Mouse (Mus musculus) spleen, adult 2 months (tissue): Measurements from ENCODE around the gene Eif2b2. TPM values are rescaled to one million over a fixed set of nuclear protein-coding genes. Genes with fewer than 3 reads are reported as not detected.
A peak's percentile ranks its signal among the peaks of the same experiment; 100 is the strongest.

Experiments used
- DNase-seq, 2 experiments: peaks; one replicate each; pipeline versions ENCODE4 v3.0.0 to v3.0.0-alpha.2; 2012 to 2021; ENCODE audit warnings: low spot score in 2 of 2, low read depth in 1 of 2
- H3K27ac ChIP-seq: fragments of 200-500 bp; 2 replicates; pipeline ENCODE4 v1.5.1; 2012; ENCODE audit warnings: low read length, inconsistent platforms; ENCODE audit not compliant: insufficient read depth
- H3K27me3 ChIP-seq: fragments of 200-500 bp; 2 replicates; pipeline ENCODE4 v1.6.1; 2012; ENCODE audit warnings: mild to moderate bottlenecking, moderate library complexity, low read length, inconsistent platforms; ENCODE audit not compliant: control insufficient read depth, insufficient read depth
- H3K36me3 ChIP-seq: fragments of 200-500 bp; 2 replicates; pipeline ENCODE4 v1.6.1; 2012; ENCODE audit warnings: mild to moderate bottlenecking, low read length, inconsistent platforms; ENCODE audit not compliant: control insufficient read depth, insufficient read depth
- H3K4me1 ChIP-seq: fragments of 200-500 bp; 2 replicates; pipeline ENCODE4 v1.6.1; 2011; ENCODE audit warnings: inconsistent platforms; ENCODE audit not compliant: control insufficient read depth, insufficient read depth, insufficient read length
- H3K4me3 ChIP-seq: fragments of 200-500 bp; 2 replicates; pipeline ENCODE4 v1.5.1; 2011; ENCODE audit warnings: mild to moderate bottlenecking, inconsistent platforms; ENCODE audit not compliant: insufficient read depth, insufficient read length; ENCODE audit errors: extremely low read depth
- CTCF ChIP-seq: fragments of 200-500 bp; IDR thresholded peaks from 2 replicates; pipeline ENCODE4 v1.5.1; 2011; ENCODE audit warnings: mild to moderate bottlenecking, inconsistent platforms; ENCODE audit not compliant: insufficient read depth, insufficient read length, insufficient replicate concordance; ENCODE audit errors: extremely low read depth
- POLR2A ChIP-seq: fragments of 200-500 bp; IDR thresholded peaks from 2 replicates; pipeline ENCODE4 v1.6.1; 2011; ENCODE audit warnings: low read depth, low read length, inconsistent platforms
- WGBS: fragments of 180-500 bp; shearing (Covaris S2); methylation state at CpG from one replicate; pipeline ENCODE4 v1.1.7; 2018; 5-methylcytosine and 5-hydroxymethylcytosine counted together
- polyA plus RNA-seq: library from polyadenylated mRNA; depleted of rRNA; stranded (reverse); fragments of >200 nt; gene quantifications from 2 replicates; pipeline ENCODE4 v1.2.3, GENCODE M21; 2012; rRNA removed

The Eif2b2 gene
- polyA plus RNA-seq, 1 experiment = 90.6 TPM

DNA sequence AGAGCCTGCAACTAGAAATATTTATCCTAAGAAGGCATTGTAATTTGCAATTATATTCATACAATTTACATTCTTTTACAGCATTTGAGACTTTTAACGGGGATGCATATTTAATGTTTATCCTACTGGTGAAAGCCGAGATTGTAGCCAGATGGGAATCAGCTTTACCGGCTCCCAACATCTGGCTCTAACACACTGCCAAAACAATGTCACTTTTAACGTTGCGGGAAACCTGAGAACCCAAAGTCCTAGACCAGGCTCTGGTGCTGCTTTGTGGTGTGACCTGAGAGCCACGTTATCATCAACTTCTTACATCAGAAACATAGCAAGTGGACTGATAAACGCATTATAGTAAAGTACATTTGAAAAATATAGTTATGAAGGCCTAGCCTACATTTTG, 45.7 kb downstream of the Eif2b2 start:
- H3K36me3 ChIP-seq = no peaks in the 10 kb centered on the region
- no peak overlapping the region for H3K27ac ChIP-seq
- WGBS = 87% methylated on average over 7 of the region's 7 CpGs
- DNase-seq = no peak
- no peak overlapping the region for H3K4me3 ChIP-seq
- no peaks in the 10 kb centered on the region for H3K27me3 ChIP-seq
- no peaks in the 10 kb centered on the region for H3K4me1 ChIP-seq
- TF ChIP-seq CTCF = no peak

DNA sequence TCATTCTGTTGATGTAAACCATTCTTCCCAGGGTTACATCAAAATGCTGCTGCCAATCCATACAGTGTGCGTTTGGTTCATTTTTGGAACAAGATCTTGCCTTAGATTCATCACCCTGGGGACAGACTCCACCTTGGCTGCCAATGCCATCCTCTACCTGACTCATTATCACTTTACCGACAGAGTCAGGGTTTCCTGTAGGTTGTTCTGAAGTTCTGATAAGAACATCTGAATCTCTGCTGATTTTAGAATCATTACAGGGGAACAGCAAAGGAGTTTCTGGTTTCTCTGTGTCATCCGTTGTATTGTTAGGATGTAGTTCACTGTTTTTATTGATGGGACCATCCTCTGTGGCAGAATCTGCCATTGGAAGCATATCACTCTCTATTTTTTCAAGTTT, 47.0 kb downstream of the Eif2b2 start:
- no peaks in the 10 kb centered on the region for H3K4me1 ChIP-seq
- no peak overlapping the region for H3K27ac ChIP-seq
- no peaks in the 10 kb centered on the region for H3K27me3 ChIP-seq
- no peak for DNase-seq
- no peak overlapping the region for H3K4me3 ChIP-seq
- H3K36me3 ChIP-seq = no peaks in the 10 kb centered on the region
- no peak for TF ChIP-seq CTCF
- 89% methylated on average over 3 of the region's 3 CpGs for WGBS

GRCm38 (mm10) chr12:85269821-85270220, 50.5 kb downstream of the Eif2b2 start:
- Histone ChIP-seq H3K27me3 (no peaks in the 10 kb centered on the region), H3K4me3 (peak overlapping the region; percentile 99; the same call in 1 of the 2 replicates), H3K27ac (no peak overlapping the region), H3K36me3 (no peaks in the 10 kb centered on the region; the same call in 1 of the 2 replicates), H3K4me1 (no peaks in the 10 kb centered on the region)
- 58% methylated on average over 3 of the region's 3 CpGs for WGBS
- TF ChIP-seq CTCF (no peak), POLR2A (no peak)
- no peak for DNase-seq

DNA sequence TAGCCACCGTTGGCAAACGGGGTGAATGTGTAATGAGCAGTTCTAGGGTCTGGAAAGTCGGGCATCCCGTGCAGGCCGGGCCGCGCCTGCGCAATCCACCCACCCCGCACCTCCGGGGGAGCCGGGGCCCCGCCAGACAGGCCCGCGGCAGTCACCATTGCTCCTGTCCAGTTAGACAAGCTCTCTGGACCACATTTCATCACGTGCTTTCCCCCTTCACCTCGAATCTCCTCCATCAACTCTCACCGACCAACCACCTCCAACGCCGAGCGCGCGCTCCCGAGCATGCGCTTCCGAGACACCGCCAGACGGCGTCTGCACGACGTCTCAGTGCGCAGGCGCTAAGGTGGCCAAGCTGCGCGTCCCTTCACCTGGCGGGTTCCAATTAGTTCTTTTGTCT, 51.0 kb downstream of the Eif2b2 start, which contains the start of gene Mlh3:
Gene Mlh3 (minus strand): TSS at position 281 of the 400 bp plus-strand sequence.
- TF ChIP-seq POLR2A = peak; percentile 16; the same call in 1 of the 2 replicates
- peak; percentile 28; the same call in 1 of the 2 replicates for TF ChIP-seq CTCF
- Histone ChIP-seq H3K27me3 (no peaks in the 10 kb centered on the region), H3K4me1 (no peaks in the 10 kb centered on the region), H3K36me3 (no peaks in the 10 kb centered on the region; the same call in 1 of the 2 replicates), H3K27ac (peak within 1 kb of the TSS; percentile 84), H3K4me3 (peak within 1 kb of the TSS; percentile 99)
- peak; percentile 64 to 86 for DNase-seq
- under 1% methylated on average over 35 of the region's 35 CpGs for WGBS

DNA sequence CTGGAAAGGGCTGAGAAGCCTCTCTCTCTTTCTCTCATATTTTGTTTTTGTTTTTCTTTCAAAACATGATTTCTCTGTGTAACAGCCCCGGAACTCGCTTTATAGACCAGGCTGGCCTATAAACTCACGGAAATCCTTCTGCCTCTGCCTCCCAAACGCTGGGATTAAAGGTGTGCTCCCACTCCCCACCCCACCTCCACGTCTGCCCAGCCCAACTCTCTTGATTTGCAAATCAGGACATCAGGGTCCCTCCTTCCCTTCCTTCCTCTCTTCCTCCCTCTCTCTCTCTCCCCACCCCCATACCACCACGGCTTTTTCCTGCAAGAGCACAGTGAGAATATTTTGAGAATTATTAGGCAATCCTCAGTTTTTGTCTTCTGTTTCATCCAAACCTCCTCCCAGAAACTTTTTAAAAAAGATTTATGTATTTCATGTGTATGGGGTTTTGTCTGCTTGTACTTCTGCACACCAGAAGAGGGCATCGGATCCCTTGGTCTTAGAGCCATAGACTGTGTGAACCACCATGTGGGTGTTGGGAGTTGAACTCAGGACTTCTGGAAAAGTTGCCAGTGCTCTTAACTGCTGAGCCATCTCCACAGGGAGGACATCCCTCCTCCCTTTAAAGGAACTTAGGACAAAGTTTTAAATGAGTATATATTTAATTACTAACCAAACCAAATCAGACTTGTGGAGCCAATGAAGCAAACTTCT, 52.0 kb downstream of the Eif2b2 start:
- TF ChIP-seq CTCF (no peak), POLR2A (no peak)
- no peak for DNase-seq
- WGBS = 65% methylated on average over 7 of the region's 7 CpGs

GRCm38 (mm10) chr12:85271843-85272206, 52.5 kb downstream of the Eif2b2 start:
- no peak overlapping the region for H3K4me3 ChIP-seq
- no peaks in the 10 kb centered on the region for H3K4me1 ChIP-seq
- WGBS = 86% methylated on average over 4 of the region's 4 CpGs
- TF ChIP-seq CTCF = no peak
- TF ChIP-seq POLR2A = no peak
- no peak for DNase-seq
- H3K27ac ChIP-seq = no peak overlapping the region
- H3K27me3 ChIP-seq = no peaks in the 10 kb centered on the region
- H3K36me3 ChIP-seq = no peaks in the 10 kb centered on the region; the same call in 1 of the 2 replicates

More for the DNA sequence above, 52.0 kb downstream of the Eif2b2 start:
- Histone ChIP-seq H3K36me3 (no peaks in the 10 kb centered on the region; the same call in 1 of the 2 replicates), H3K27ac (no peak overlapping the region), H3K27me3 (no peaks in the 10 kb centered on the region), H3K4me1 (no peaks in the 10 kb centered on the region), H3K4me3 (no peak overlapping the region)

DNA sequence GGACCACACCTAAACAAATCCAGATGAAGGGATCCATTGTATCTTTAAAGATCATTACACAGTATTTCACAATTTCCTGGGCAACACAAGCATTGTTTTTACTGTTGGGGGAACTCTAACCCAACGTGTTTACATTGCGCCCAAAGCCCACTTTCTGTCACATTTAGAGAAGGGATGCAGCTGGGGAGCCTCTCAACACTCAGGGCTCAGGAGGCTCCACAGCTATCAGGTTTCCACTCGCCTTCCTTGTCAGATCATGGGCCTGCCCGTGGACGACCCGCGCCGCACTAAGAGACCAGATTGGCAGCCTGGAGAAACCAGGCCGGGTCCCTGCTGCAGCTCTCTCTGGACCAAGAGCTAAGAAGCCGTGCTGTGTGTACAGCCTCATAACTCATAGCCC, 54.2 kb downstream of the Eif2b2 start:
- Histone ChIP-seq H3K4me3 (no peak overlapping the region), H3K4me1 (no peaks in the 10 kb centered on the region), H3K27me3 (no peaks in the 10 kb centered on the region), H3K27ac (no peak overlapping the region), H3K36me3 (peaks cover 1% of the 10 kb centered on the region; the same call in 1 of the 2 replicates)
- WGBS = 89% methylated on average over 10 of the region's 10 CpGs
- TF ChIP-seq CTCF (no peak), POLR2A (no peak)
- DNase-seq = no peak

Other genes starting within 250 kb of the Eif2b2 start
- gene Fcf1, start 248.6 kb upstream of the Eif2b2 start, polyA plus RNA-seq = 20.9 and 22.7 TPM in 2 replicates
- 24.6 and 28.4 TPM in 2 replicates for gene Arel1, start 248.6 kb upstream of the Eif2b2 start, polyA plus RNA-seq
- 14.2 and 15.5 TPM in 2 replicates for gene Ylpm1, start 223.2 kb upstream of the Eif2b2 start, polyA plus RNA-seq
- 1.8 and 2.6 TPM in 2 replicates for gene Prox2, start 108.7 kb upstream of the Eif2b2 start, polyA plus RNA-seq
- gene Dlst, start 108.6 kb upstream of the Eif2b2 start, polyA plus RNA-seq = 49.5 and 54.6 TPM in 2 replicates
- gene Rps6kl1, start 68.2 kb upstream of the Eif2b2 start, polyA plus RNA-seq = 0.53 and 0.63 TPM in 2 replicates
- gene Pgf, start 41.7 kb upstream of the Eif2b2 start, polyA plus RNA-seq = 0.46 and 0.84 TPM in 2 replicates
- 2.7 and 2.9 TPM in 2 replicates for gene Mlh3, start 51.1 kb downstream of the Eif2b2 start, polyA plus RNA-seq
- gene Acyp1, start 69.0 kb downstream of the Eif2b2 start, polyA plus RNA-seq = 3.4 and 3.9 TPM in 2 replicates
- 0.28 and 0.33 TPM in 2 replicates for gene Zc2hc1c, start 69.1 kb downstream of the Eif2b2 start, polyA plus RNA-seq
- gene Nek9, start 119.9 kb downstream of the Eif2b2 start, polyA plus RNA-seq = 18.7 and 20.2 TPM in 2 replicates
- 93.3 and 133 TPM in 2 replicates for gene Tmed10, start 155.4 kb downstream of the Eif2b2 start, polyA plus RNA-seq